Mouse (Mus musculus) ES-Bruce4 (cell line): ENCODE data around the gene Cisd3. TPM values are rescaled to one million over a fixed set of nuclear protein-coding genes. Genes with fewer than 3 reads are reported as not detected.

ENCODE experiments used
- H3K27ac ChIP-seq: 2 replicates; pipeline ENCODE4 v1.5.1; 2012; ENCODE audit warnings: low read length, inconsistent platforms; ENCODE audit not compliant: insufficient read depth
- H3K27me3 ChIP-seq: 2 replicates; pipeline ENCODE4 v1.6.1; 2012; ENCODE audit warnings: mild to moderate bottlenecking, low read length, inconsistent platforms; ENCODE audit not compliant: control insufficient read depth, poor library complexity, insufficient read depth, severe bottlenecking
- H3K36me3 ChIP-seq: 2 replicates; pipeline ENCODE4 v1.6.1; 2012; ENCODE audit warnings: inconsistent platforms, mild to moderate bottlenecking, low read length, moderate library complexity; ENCODE audit not compliant: control insufficient read depth, poor library complexity, insufficient read depth, severe bottlenecking
- H3K4me1 ChIP-seq: one replicate; pipeline ENCODE4 v1.8.1; 2011; ENCODE audit warnings: low read length; ENCODE audit not compliant: control insufficient read depth, insufficient read depth
- H3K4me3 ChIP-seq: 2 replicates; pipeline ENCODE4 v1.5.1; 2011; ENCODE audit warnings: low read depth, mild to moderate bottlenecking, low read length
- H3K9ac ChIP-seq: 2 replicates; pipeline ENCODE4 v1.6.1; 2012; ENCODE audit warnings: low read depth, mild to moderate bottlenecking, inconsistent platforms; ENCODE audit not compliant: poor library complexity, severe bottlenecking
- H3K9me3 ChIP-seq: replicated peaks from 2 replicates; pipeline ENCODE4 v1.6.1; 2012; ENCODE audit warnings: mild to moderate bottlenecking, low read length, inconsistent platforms; ENCODE audit not compliant: control insufficient read depth, poor library complexity, insufficient read depth, severe bottlenecking
- CTCF ChIP-seq: IDR thresholded peaks from one replicate; pipeline ENCODE4 v1.8.1; 2011; ENCODE audit warnings: low read depth, low read length
- EP300 ChIP-seq: IDR thresholded peaks from 2 replicates; pipeline ENCODE4 v1.6.1; 2011; ENCODE audit warnings: low read depth, low read length; ENCODE audit not compliant: insufficient read depth
- POLR2A ChIP-seq: IDR thresholded peaks from one replicate; pipeline ENCODE4 v1.8.1; 2011; ENCODE audit warnings: low read length; ENCODE audit not compliant: insufficient read depth
- polyA plus RNA-seq: library from polyadenylated mRNA; stranded (reverse); fragments of >200 nt; gene quantifications from 2 replicates; pipeline ENCODE4 v1.2.4, GENCODE M21; 2011; ENCODE audit warnings: low read depth; ENCODE audit not compliant: missing spikeins, insufficient read depth, insufficient read length

The Cisd3 gene
- polyA plus RNA-seq, 1 experiment, result 62.3 TPM

DNA sequence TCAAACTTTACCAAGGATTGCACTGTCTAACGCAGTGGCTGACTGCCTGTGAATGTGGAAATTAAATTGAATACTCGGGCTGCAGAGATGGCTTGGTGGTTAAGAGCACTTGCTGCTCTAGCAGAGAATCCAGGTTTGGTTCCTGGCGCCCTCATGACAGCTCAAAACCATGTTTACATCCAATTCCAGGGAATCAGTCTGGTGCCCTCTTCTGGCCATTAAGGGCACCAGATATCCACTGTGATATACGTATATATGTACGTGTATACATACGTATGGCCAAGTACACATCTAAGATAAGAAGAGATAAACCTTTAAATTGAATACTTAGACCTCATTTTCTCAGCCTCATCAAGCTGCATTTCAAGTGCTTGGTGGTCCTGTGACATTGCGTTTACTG lies 19.4 kb upstream of the Cisd3 start:
- Histone ChIP-seq H3K36me3 (peaks cover 19% of the 10 kb centered on the region), H3K9ac (peak overlapping the region; percentile 99), H3K4me3 (peak overlapping the region; percentile 84), H3K27ac (peak overlapping the region; percentile 74), H3K4me1 (peaks cover 10% of the 10 kb centered on the region), H3K27me3 (no peaks in the 10 kb centered on the region), H3K9me3 (no peaks in the 10 kb centered on the region)
- TF ChIP-seq CTCF (peak; percentile 15), EP300 (no peak)

DNA sequence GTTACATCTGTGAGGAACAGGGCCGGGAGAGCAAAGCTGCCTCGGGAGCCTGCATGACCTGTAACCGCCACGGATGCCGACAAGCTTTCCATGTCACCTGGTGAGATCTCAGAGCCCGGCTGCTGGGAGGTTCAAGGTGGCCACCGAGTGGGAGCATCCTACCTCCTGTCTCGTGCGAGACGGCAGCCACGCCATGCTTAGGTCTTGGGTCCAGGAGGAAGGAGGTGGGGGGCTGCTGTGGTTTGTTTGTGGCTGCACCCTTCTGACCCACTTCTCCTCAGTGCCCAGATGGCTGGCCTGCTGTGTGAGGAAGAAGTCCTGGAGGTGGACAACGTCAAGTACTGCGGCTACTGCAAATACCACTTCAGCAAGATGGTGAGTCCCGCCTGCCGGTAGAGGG lies 18.8 kb upstream of the Cisd3 start:
- no peaks in the 10 kb centered on the region for H3K27me3 ChIP-seq
- H3K27ac ChIP-seq, result peak overlapping the region; percentile 3; the same call in 1 of the 2 replicates
- peaks cover 19% of the 10 kb centered on the region for H3K36me3 ChIP-seq
- H3K4me3 ChIP-seq, result peak overlapping the region; percentile 36
- H3K9ac ChIP-seq, result peak overlapping the region; percentile 41
- TF ChIP-seq POLR2A, result no peak
- TF ChIP-seq EP300, result no peak
- no peak for TF ChIP-seq CTCF
- H3K4me1 ChIP-seq, result peaks cover 12% of the 10 kb centered on the region
- no peaks in the 10 kb centered on the region for H3K9me3 ChIP-seq

DNA sequence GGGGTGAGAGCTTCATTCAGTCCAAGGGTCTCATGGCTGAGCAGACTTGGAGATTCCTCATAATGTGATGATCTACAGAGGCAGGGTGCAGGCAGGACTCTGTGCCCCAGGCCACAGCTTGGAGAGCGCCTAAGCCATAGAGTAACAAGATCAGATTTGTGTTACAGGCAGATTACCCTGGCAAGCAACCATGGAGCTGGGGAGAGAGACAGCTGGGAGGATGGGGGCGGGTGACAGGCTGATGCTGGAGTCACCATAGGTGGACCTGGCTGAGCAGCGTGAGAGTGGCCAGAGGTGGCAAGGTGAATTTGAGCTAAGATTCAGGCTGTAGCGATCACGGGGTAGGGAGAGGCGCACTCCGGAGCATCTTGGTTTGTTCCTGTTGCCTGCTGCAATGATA lies 17.5 kb upstream of the Cisd3 start:
- no peak overlapping the region for H3K27ac ChIP-seq
- no peaks in the 10 kb centered on the region for H3K9me3 ChIP-seq
- peaks cover 25% of the 10 kb centered on the region for H3K36me3 ChIP-seq
- H3K9ac ChIP-seq, result no peak overlapping the region
- no peaks in the 10 kb centered on the region for H3K27me3 ChIP-seq
- no peak overlapping the region for H3K4me3 ChIP-seq
- TF ChIP-seq POLR2A (no peak), EP300 (no peak), CTCF (no peak)
- H3K4me1 ChIP-seq, result peaks cover 18% of the 10 kb centered on the region

DNA sequence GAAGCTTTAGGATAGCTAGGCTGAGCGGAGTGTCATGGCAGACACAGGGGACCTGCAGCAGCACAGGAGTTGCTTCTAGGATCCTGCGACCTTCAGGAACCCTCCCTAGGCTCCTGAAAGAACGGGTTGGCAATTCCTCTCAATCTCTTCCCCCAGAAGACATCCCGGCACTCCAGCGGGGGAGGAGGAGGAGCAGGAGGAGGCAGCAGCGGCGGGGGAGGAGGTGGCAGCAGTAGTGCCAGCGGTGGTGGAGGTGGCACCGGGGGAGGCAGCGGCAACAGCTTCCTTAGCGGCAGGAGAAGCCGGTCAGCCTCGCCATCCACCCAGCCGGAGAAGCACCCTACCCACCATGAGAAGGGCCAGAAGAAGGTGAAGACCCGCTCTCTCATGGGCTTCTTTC lies 16.4 kb upstream of the Cisd3 start:
- Histone ChIP-seq H3K27ac (peak overlapping the region; percentile 95), H3K36me3 (peaks cover 36% of the 10 kb centered on the region), H3K9ac (peak overlapping the region; percentile 33), H3K4me3 (no peak overlapping the region; the same call in 1 of the 2 replicates), H3K9me3 (no peaks in the 10 kb centered on the region), H3K4me1 (peaks cover 21% of the 10 kb centered on the region), H3K27me3 (no peaks in the 10 kb centered on the region)
- TF ChIP-seq POLR2A, result no peak
- no peak for TF ChIP-seq EP300
- no peak for TF ChIP-seq CTCF

DNA sequence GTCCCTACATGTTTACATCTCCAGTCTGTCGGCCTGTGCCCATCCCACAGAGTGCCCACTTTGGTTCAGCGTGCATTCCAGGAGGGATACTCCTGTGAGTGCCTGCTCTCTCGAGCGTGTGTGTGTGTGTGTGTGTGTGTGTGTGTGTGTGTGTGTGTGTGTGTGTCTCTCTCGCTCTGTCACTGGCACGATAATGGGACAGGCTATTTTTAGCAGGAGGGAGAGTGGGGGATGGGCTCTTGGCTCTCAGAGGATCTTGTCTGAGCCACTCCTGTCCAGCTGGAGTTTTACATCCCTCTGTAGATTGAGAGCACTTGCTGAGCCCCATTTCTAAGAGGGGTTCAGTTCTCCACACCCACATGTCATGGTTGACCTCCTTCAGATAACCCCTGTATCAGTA lies 15.8 kb upstream of the Cisd3 start:
- peak overlapping the region; percentile 33 for H3K9ac ChIP-seq
- H3K9me3 ChIP-seq, result no peaks in the 10 kb centered on the region
- TF ChIP-seq POLR2A (no peak), CTCF (no peak), EP300 (no peak; the same call in 1 of the 2 replicates)
- no peaks in the 10 kb centered on the region for H3K27me3 ChIP-seq
- H3K4me1 ChIP-seq, result peaks cover 23% of the 10 kb centered on the region
- no peak overlapping the region for H3K4me3 ChIP-seq
- peaks cover 42% of the 10 kb centered on the region for H3K36me3 ChIP-seq
- peak overlapping the region; percentile 95 for H3K27ac ChIP-seq

DNA sequence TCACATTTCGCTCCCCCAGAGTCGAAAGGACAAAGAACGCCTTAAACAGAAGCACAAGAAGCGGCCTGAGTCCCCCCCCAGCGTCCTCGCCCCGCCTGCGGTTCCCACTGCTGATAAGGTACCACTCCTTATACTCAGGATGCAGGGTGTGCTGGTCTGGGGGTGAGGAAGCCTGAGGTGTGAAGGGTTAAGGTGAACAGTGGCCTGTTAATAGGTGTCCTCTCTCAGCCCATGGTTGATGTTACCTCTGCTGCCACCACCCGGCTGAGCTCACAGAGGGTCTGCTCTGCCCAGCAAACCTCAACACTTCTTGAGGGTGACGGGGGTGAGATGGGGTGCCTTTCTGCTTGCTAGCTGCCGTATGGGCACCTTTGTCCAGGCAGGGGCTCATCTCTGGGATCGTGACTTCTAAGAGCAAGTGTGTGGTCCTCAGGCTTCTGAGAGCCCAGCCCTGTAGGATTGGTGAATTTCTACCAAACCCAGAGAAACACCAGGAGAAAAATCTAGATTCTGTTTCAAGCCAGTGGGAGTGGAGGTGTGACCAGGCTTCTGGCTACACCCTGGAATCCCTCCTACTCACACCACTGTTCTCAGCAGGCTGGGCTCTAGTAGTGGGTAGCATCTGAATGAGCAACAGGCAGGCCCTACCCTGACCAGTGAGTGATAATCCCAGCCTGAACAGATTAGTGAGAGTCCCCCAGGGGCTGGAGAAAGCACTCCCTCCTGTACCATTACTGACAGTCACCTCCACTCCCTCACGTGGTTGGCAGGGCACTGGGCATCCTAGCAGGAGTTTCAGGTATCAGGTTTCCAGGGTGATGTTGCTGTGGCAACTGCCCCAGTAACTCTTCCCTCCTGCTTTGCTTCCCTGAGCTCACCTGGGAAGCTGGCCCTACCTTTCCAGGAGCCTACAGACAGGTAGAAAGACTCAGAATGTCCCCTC lies 15.1 kb upstream of the Cisd3 start:
- Histone ChIP-seq H3K27me3 (no peaks in the 10 kb centered on the region), H3K9me3 (no peaks in the 10 kb centered on the region), H3K9ac (peak overlapping the region; percentile 33), H3K4me1 (peaks cover 23% of the 10 kb centered on the region), H3K36me3 (peaks cover 48% of the 10 kb centered on the region), H3K4me3 (no peak overlapping the region), H3K27ac (peak overlapping the region; percentile 95)
- TF ChIP-seq CTCF (peak; percentile 35), POLR2A (no peak), EP300 (0 out of 2 replicates have a peak, but pooled peaks have one; percentile 1)
